Mouse (Mus musculus) right cerebral cortex, postnatal 4 days (tissue): ENCODE measurements at regions not wholly inside any gene's neighbourhood (a gene's known extent, or its start where the extent isn't known, plus 50 kb on each side); places are given as distances from the start of the nearest gene placed in this dataset.

Source experiments
- DNase-seq: peaks from one replicate; pipeline ENCODE4 v3.0.0-alpha.2; 2022

DNA sequence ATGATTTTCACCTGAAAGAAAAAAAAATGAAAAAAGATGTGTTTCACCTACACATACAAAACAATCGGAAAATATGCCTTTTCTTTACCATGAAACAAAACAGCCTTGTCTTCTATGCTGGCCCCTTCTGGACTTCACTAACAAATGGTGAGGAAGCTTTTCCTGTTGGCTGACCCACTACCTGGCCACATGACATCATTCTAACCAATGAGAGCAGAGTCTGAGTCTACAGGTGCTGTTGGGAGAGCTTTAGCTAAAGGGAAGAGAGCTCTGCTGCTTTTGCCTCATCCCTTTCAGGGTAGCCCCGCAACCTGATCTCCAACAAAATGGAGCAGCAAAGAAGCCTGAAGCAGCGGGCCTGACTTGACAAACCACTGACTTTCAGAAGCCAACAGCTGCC is 120.5 kb upstream of the Smarca2 start:
- no peak for DNase-seq

DNA sequence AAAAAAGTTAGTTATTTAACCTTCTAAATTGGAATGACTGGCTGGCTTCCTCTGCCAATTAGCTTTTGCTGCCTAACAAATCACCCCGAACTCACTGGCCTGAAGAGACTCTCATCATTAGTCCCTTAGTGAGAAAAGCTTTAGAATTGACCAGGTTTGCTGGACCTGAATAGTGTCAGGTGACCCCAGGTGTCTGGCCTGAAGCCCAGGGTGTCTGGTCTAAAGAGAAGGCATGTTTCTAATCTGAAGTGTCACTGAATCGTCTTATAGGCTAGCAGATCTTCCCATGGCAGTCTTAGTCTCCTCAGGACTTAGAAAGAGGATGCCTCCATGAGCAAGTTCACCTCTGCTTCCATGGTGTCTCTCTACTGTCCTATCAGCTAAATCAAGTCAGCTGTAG is 112.0 kb upstream of the Smarca2 start:
- no peak for DNase-seq

DNA sequence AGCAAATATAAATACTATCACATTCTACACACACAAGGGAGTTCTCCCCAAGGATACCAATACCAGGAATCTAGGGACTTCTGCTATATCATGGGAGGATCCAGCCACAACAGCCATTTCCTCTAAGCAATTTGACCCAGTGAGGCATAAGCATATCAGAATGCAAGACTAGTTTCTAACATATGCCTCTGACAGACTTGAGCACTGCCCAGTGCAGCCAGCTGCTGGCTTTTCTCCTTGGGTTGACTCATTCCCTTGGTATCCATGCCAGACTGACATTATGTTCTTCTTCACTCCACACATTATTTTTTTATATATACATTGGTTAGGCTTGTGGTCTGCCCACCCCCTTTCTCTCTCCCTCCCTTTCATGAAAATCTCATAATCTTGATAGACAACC is 103.8 kb upstream of the Smarca2 start:
- DNase-seq = no peak

DNA sequence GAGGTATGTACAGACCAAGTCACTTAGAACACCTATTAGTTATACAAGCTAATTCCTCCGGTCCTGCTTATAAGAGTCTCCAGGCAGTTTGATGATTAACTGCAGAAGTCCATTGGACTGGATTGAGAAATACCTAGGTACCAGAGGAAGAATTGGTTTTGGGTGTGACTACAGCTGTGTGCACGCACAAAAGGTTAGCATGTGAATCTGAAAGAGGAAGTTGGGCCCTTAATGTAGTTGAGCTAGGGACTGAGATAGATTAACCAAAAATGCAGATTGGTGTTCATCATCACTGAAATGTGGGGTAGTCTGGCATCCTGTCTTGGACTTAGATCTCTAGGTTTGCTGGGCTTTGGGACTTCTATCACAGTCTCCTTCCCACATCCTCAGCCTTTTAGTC is 100.8 kb upstream of the Smarca2 start:
- DNase-seq = no peak

DNA sequence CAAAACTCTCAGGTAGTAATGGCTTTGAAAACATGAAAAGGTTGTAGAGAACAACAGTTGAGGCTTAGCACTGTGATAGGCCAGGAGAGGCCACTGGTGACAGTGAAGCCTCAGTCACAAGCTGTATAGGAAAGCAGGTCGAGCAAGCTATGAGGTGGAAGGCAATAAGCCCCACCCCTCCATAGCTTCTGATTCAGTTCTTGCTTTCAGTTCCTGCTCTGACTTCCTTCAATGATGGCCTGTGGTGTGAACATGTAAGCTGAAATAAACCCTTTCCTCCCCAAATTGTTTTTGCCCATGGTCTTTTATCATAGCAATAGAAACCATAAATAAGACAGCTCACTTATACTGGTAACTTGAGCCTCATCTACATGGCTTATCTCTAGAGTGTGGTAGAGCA is 98.0 kb upstream of the Smarca2 start:
- no peak for DNase-seq

DNA sequence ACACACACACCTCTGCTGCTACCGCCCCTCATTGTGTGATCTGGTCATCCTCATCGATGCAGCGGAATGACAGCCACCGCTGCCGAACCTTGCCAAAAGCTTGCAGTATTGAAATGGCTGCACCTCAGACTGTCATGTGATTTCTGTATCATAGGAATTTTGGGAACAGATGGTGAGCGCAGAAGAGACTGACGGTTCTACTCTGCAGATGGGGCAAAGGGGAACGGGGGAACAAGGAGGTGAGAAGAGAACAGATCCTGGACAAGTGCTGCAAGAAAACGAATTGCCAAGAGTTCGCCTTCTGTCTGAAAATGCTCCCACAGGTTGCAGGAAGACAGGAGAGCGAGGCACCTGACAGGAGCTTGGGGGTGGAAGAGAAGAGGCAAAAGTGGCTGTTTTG is 96.9 kb upstream of the Smarca2 start:
- DNase-seq = no peak

DNA sequence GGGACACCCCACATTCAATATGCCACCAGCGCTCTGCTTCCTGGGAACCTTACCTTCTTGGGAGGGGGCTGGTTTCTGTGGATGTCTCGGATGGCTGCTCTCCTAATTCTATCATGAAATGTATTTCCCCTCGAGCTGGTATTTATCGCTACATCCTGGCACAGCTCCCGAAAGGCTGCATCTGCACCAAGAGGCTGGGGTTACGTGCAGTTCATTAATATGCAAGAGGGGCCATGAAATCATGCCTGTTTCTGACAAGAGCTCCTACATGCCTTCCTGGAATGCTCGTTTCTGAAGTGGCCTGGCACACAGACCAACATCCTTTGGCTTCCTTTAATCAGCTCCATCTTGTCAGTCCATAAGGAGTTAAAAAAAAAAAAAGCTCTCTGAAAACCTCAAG is 96.2 kb upstream of the Smarca2 start:
- DNase-seq = peak; percentile 51

DNA sequence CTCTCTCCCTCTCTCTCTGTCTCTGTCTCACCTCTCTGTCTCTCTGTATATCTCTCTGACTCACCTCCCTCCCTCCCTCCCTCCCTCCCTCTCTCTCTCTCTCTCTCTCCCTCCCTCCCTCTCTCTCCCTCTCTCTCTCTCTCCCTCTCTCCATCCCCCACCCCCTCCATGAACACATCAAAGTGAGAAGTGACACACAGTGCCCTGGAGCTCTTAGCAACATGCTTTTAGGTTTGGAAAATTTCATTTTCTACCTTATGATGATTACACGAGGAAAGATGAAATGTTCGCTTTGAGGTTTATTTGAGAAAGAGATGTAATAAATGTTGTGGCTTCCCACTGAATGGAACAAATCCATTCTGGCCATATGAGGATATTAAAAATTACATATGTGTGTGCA is 95.6 kb upstream of the Smarca2 start:
- DNase-seq = no peak

DNA sequence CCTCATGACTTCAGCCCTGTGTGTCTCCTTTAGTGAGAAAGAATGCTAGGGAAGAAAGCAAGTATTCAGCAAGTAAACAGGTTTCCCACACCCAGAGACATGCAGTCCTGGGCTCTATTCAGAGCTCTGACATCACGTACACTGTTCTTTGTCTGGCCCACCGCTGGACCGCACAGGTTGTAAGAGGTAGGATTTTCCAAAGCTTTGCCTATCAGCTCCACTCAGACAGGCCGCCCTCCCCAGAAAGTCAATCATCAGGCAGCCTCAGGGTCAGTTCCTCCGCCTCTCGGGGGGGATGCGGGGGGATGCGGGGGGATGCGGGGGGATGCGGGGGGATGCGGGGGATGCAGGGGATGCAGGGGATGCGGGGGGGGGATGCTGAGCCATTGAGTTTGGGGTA is 94.7 kb upstream of the Smarca2 start:
- DNase-seq = no peak

DNA sequence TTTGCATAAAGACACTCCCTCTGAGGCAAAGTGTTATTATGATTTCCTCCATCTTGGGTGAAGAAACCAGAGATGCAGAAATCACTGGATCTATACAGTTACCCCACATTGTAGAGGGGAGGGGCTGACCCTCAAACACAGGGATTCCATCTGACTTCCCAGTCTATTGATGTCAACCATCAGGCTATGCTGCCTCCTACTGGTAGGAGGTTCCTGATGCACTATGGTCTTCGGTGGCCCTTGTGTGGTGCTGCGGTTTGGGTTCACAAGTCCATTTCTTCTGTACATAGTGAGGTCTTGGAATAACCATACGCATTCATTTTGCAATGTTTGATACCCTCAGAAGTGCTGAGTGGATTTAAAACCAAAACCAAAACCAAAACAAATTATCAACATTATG is 94.0 kb upstream of the Smarca2 start:
- no peak for DNase-seq

DNA sequence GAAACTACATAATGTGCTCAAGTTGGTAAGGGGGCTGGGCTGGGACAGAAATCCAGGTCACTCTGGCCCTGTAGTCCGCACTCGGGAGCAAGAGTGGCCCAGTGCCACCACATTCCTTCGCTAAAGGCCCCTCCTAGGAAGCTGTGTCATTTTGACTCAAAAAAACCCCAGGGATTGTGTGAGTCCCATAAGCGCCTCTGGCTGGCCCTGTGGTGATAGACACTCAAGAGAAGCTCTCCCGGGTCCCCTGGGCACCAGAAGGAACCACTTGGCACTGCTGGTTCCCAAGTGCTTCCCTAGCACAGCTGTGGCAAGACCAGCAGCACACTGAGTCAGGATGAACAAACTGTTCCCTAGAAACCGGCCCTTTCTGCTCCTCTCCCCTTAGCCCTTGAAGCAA is 93.1 kb upstream of the Smarca2 start:
- no peak for DNase-seq

DNA sequence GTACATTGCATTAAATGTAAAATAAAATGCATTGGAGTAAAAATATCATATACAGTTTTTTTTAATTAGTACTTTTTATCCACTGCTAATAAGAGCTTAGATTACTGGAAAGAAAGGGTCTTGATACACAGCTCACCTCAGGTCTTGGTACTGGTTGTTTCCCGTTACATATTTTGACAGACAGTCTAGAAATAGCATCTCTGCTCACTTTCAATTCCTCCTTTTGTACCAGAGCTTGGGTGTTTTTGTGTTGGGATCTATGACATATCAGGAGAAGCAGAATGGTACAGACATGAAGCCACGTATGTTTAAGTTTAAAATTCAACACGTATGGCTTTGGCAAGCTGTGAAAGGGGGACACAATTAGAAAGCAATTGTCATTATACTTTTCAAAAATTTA is 80.3 kb upstream of the Smarca2 start:
- DNase-seq = no peak

DNA sequence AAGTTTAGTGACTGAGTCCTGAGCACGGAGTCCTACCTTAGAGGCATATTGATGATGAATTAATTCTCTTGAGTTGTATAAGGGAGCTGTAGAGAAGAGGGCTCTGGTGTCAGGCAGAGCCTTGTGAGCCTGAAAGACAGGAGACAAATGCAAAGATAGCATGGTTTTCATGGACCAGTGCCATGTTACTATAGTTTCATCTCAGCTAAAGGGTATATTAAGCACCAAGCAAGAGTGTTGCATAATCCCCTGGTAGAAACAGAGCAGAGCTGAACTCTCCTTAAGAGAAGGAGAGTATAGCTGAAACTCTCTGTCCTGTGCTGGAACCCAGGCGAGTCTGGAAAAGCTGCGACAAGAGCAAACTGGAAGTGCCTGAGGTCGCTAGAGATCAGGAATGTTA is 73.5 kb upstream of the Smarca2 start:
- no peak for DNase-seq

DNA sequence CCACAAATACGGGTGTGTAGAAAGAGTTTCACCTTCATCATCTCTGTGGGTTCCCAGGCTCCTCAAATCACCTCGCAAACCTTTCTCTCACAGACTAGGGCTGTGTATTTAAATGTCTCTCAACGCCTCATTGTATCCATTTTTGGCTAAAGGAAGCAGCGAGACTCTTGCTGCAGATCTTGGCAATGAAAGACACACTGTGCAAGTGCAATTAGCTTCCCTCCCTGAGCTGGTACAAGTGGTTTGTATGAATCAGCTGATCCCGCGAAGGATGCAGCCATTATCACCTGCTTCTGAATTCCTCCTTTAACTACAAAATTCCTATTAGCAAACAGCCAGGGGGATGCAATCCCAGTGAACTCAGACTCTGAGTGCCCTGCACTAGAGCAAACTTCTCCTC is 72.3 kb upstream of the Smarca2 start:
- DNase-seq = no peak

DNA sequence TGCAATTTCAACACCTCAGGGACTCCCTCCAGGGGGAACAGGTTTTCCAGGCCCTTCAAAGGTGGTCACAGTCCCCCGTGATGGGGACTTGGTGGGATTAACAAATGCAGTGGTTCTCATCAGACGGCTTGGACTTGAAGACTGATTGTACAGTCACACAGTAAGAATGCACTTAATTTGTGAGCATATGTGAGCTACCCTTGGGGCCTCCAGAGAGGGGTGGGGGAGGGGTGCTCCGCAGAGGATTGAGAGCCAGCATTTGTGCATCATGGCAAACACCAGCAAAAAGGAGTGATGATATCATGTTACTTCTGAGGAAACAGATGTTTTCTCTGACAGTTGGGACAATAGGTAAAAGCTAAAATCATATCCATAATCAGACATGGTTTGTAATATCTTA is 59.2 kb upstream of the Smarca2 start:
- no peak for DNase-seq

DNA sequence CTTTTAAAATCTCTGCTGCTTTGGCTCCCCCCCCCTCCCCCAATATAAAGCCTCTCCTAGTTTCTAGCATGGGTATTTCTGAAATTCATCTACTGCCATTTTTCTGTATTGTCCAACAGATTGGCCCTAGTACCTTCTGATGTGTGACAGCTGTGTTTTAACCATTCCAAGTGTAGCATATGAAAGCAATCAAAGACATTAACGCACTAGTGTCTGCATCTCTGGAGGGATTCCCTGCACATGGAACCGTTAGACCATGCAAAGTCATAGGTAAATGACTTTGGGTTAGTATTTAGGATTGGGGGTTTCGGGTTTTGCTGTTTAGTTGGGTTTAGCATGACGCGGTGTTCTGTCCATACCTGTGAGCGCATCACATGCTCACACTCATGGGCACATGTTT is 57.3 kb upstream of the Smarca2 start:
- no peak for DNase-seq

DNA sequence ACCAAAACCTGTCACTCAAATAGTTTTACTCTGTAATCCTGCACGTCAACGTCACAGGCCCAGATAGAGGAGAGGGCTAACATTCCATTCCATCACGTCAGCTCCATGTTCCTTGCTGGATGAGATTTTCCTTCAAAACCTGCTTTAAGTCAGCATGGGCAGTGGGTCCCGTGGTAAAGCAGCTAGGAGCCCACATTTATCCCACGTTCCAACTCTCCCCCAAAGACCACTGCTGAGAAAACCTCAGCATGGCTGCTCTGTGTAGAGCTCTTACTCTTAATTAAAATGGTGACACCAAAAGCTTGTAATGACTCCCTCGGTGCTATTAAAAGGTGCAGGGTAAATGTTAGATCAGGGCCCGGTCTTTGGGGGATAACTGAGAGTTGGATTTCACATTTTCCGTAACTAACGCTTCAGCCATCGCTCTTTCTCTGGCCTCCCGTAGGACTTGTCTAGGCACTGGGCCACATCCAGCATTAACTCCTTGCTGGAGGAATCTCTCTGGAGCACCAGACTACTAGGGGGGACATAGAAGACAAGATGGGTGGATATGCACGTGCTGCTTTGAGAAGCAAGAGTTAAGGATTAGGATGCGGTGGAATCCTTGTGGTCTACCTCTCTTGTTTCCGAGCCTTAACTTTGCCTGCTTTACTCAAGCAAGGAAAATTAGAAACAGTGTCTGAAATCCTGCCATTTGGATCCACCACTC is 56.1 kb upstream of the Smarca2 start:
- DNase-seq = no peak

DNA sequence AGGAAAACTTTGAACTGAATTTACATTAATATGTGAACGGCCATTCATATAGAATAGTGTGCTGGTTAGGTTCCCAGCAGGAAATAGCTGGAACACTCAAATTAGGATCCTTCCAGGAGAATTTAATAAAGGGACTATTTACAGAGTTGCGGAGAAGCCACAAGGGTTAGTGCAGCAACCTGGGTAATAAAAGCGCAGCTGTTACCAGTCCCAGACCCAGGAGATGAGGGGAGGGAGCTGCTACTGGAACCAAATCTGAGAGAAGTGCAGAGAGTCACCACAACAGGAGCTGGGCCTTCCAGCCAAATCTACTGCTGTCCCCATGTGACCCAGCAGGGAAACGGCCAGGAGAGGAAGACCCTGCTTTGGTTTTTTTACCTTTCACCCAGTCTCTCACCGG is 54.6 kb upstream of the Smarca2 start:
- no peak for DNase-seq
